In genomic region chr9:75234271-75234741, GRCm38 (mm10) we compare ENCODE assay signal across 13 mouse cellular contexts. TPM values are rescaled to one million over a fixed set of nuclear protein-coding genes. Genes with fewer than 3 reads are reported as not detected.
DNase-seq lines count a peak whose midpoint lies in the region; ATAC-seq and TF ChIP-seq lines count a peak whose summit lies in the region.
"Had no signal": no experiment of that assay in that cellular context is flagged by ENCODE, and none has a peak within 500 bp of the region (broad histone marks: within the 10 kb centered on the region; RNA-seq: fewer than 3 reads in every experiment).

No protein-coding gene starts in this region.

- H3K36me3 ChIP-seq in E14TG2a.4 (ENCODE audit: insufficient read depth, low read length) = no peaks in the 10 kb centered on the region
- no peaks in the 10 kb centered on the region for H3K36me3 ChIP-seq in intestine, embryonic 14.5 days (ENCODE audit: control insufficient read depth, insufficient read depth, low read length)
- H3K36me3 ChIP-seq in forebrain, embryonic 10.5 days (replicated peaks) = no peaks in the 10 kb centered on the region
- H3K36me3 ChIP-seq: forebrain, embryonic 12.5 days; limb, embryonic 12.5 days had no signal

- peaks cover 59% of the 10 kb centered on the region for H3K4me1 ChIP-seq in E14TG2a.4 (replicated peaks; ENCODE audit: low read depth, low read length)
- 0 out of 2 replicates have a peak, but pooled peaks cover 9% of the 10 kb centered on the region for H3K4me1 ChIP-seq in intestine, embryonic 14.5 days (replicated peaks; ENCODE audit: control insufficient read depth, insufficient read depth, low read length)
- H3K4me1 ChIP-seq in forebrain, embryonic 10.5 days = peaks cover 24% of the 10 kb centered on the region

- no peak for TF ChIP-seq CTCF in gastrocnemius, adult 2 months (IDR thresholded peaks at IDR 0.05)
- no peak for TF ChIP-seq CTCF in E14TG2a.4 (conservative IDR thresholded peaks at IDR 0.05; ENCODE audit: low read length)

- no peaks in the 10 kb centered on the region for H3K9me3 ChIP-seq in E14TG2a.4 (ENCODE audit: low read length)
- H3K9me3 ChIP-seq in intestine, embryonic 14.5 days (ENCODE audit: control insufficient read depth, low read length) = no peaks in the 10 kb centered on the region
- H3K9me3 ChIP-seq in forebrain, embryonic 10.5 days = no peaks in the 10 kb centered on the region
- H3K9me3 ChIP-seq: forebrain, embryonic 12.5 days; limb, embryonic 12.5 days had no signal

- intact Hi-C loops in gastrocnemius, adult 2 months (cut with DNase I) = no loop called here

- DNase-seq in gastrocnemius, adult 2 months = no peak
- DNase-seq in gastrocnemius, adult 8-10 months (ENCODE audit: low spot score in 2 of 2) = no peak
- DNase-seq in intestine, embryonic 14.5 days (ENCODE audit: low spot score) = no peak
- peak; percentile 51 for DNase-seq in lung, postnatal 14 days
- no peak for DNase-seq in forebrain, embryonic 10.5 days (ENCODE audit: extremely low spot score, low spot score)
- DNase-seq in right cerebral cortex, adult 2 months (ENCODE audit: low spot score in 2 of 2) = no peak
- DNase-seq: cerebellum, adult 2 months; gastrocnemius, postnatal 36 days had no signal

- H3K27me3 ChIP-seq in E14TG2a.4 (ENCODE audit: insufficient read depth, low read length) = peaks cover 25% of the 10 kb centered on the region
- H3K27me3 ChIP-seq in intestine, embryonic 14.5 days (replicated peaks; ENCODE audit: control insufficient read depth, insufficient read depth, low read length) = peaks cover 22% of the 10 kb centered on the region
- peaks cover 63% of the 10 kb centered on the region for H3K27me3 ChIP-seq in forebrain, embryonic 10.5 days (ENCODE audit: poor library complexity, severe bottlenecking)

- peak overlapping the region; percentile 85 for H3K27ac ChIP-seq in gastrocnemius, adult 2 months
- peak overlapping the region; percentile 33; the same call in 1 of the 2 replicates for H3K27ac ChIP-seq in intestine, embryonic 14.5 days (ENCODE audit: low read depth)
- H3K27ac ChIP-seq in forebrain, embryonic 10.5 days = no peak overlapping the region
- H3K27ac ChIP-seq: forebrain, embryonic 12.5 days; limb, embryonic 12.5 days had no signal

- H3K9ac ChIP-seq in intestine, embryonic 14.5 days (ENCODE audit: low read length) = no peak overlapping the region
- H3K9ac ChIP-seq: forebrain, embryonic 12.5 days; limb, embryonic 12.5 days had no signal

- ATAC-seq in intestine, embryonic 14.5 days (replicated peaks; ENCODE audit: low FRiP score, low TSS enrichment, low read depth) = peak; percentile 63; the same call in 1 of the 2 replicates
- ATAC-seq: hindbrain, embryonic 16.5 days had no signal

- H3K4me2 ChIP-seq in intestine, embryonic 14.5 days (ENCODE audit: low read length) = no peak overlapping the region
- H3K4me2 ChIP-seq: forebrain, embryonic 12.5 days; limb, embryonic 12.5 days had no signal

- peak overlapping the region; percentile 36 for H3K4me3 ChIP-seq in gastrocnemius, adult 2 months
- H3K4me3 ChIP-seq in E14TG2a.4 (replicated peaks; ENCODE audit: low read length) = peak overlapping the region; percentile 42; the same call in 1 of the 2 replicates
- H3K4me3 ChIP-seq in intestine, embryonic 14.5 days (ENCODE audit: low read depth, low read length) = no peak overlapping the region
- H3K4me3 ChIP-seq in forebrain, embryonic 10.5 days = no peak overlapping the region
- H3K4me3 ChIP-seq: forebrain, embryonic 12.5 days; layer of hippocampus, adult 2 months; limb, embryonic 12.5 days had no signal

- 19% methylated on average over 7 of the region's 7 CpGs for WGBS in intestine, embryonic 14.5 days
- 30% methylated on average over 7 of the region's 7 CpGs for WGBS in forebrain, embryonic 10.5 days

RNA-seq across cellular contexts. Expression of gene Myo5c, which starts 2.5 kb away (rescaled TPM):
- total RNA-seq in gastrocnemius, adult 2 months (2021) = 10 to 100 TPM; 10.8 to 13.6 TPM
- total RNA-seq in gastrocnemius, adult 8-10 months (2022) = 10 to 100 TPM in 1 of 4 experiments, 1 to 10 TPM in 3; 7.2 to 12.8 (median 8.8) TPM
- polyA plus RNA-seq in intestine, embryonic 14.5 days (2014; fragmentation: Nextera tagmentation; extraction: Ambion mirVana) = 5.2 and 6.5 TPM in 2 replicates
- 0.61 and 1.1 TPM in 2 replicates for polyA plus RNA-seq in forebrain, embryonic 10.5 days (2016; fragmentation: Nextera tagmentation; extraction: Ambion mirVana)

Comparison
In these comparisons a context has a peak if more than half of its experiments do, and no peak if none do; other contexts are left out.
1. H3K4me3 ChIP-seq: peak in gastrocnemius, adult 2 months (single experiment) and E14TG2a.4 (single experiment); none in intestine, embryonic 14.5 days (single experiment) and forebrain, embryonic 10.5 days (single experiment).